Mouse (Mus musculus) neural tube, embryonic 12.5 days (tissue): ENCODE data around the gene Gm28372. TPM values are rescaled to one million over a fixed set of nuclear protein-coding genes. Genes with fewer than 3 reads are reported as not detected.

Source experiments
- polyA plus RNA-seq: library from polyadenylated mRNA; unstranded; fragments of >200 nt; fragmentation: Nextera tagmentation; extraction: Ambion mirVana; gene quantifications from 2 replicates; pipeline ENCODE4 v1.2.1, GENCODE M21; 2016

Gene Gm28372
- polyA plus RNA-seq, 1 experiment from 2014 or later: 0.13 TPM

Other genes with a start within 250 kb of the Gm28372 start
- gene Snrpb, start 225.8 kb upstream of the Gm28372 start, polyA plus RNA-seq: 516 and 550 TPM in 2 replicates
- gene Tmc2, start 210.0 kb upstream of the Gm28372 start, polyA plus RNA-seq: not detected in 2 replicates
- gene Nop56, start 130.8 kb upstream of the Gm28372 start, polyA plus RNA-seq: 288 and 289 TPM in 2 replicates
- 128 and 133 TPM in 2 replicates for gene Idh3b, start 120.7 kb upstream of the Gm28372 start, polyA plus RNA-seq
- 3.8 and 4.3 TPM in 2 replicates for gene Ebf4, start 110.1 kb upstream of the Gm28372 start, polyA plus RNA-seq
- 32.2 and 34.3 TPM in 2 replicates for gene Cpxm1, start 7.7 kb upstream of the Gm28372 start, polyA plus RNA-seq
- 0.29 TPM in 1 of 2 replicates, not detected in the other for gene 1700020A23Rik, start within 50 bp of the Gm28372 start, polyA plus RNA-seq
- not detected in 2 replicates for gene Tmem239, start 1.2 kb downstream of the Gm28372 start, polyA plus RNA-seq
- gene Vps16, start 19.1 kb downstream of the Gm28372 start, polyA plus RNA-seq: 104 and 120 TPM in 2 replicates
- gene Pced1a, start 19.5 kb downstream of the Gm28372 start, polyA plus RNA-seq: 11.8 TPM in 2 replicates
- gene Ptpra, start 45.0 kb downstream of the Gm28372 start, polyA plus RNA-seq: 114 and 124 TPM in 2 replicates
- 77.7 and 80.8 TPM in 2 replicates for gene Mrps26, start 158.5 kb downstream of the Gm28372 start, polyA plus RNA-seq
- gene Oxt, start 170.9 kb downstream of the Gm28372 start, polyA plus RNA-seq: not detected in 2 replicates
- not detected in 2 replicates for gene Avp, start 177.3 kb downstream of the Gm28372 start, polyA plus RNA-seq
- 15.1 and 17.2 TPM in 2 replicates for gene Fastkd5, start 224.8 kb downstream of the Gm28372 start, polyA plus RNA-seq
- gene Ubox5, start 224.8 kb downstream of the Gm28372 start, polyA plus RNA-seq: 13.1 and 14.4 TPM in 2 replicates
- gene Lzts3, start 237.6 kb downstream of the Gm28372 start, polyA plus RNA-seq: 7.5 and 8.2 TPM in 2 replicates